Mouse (Mus musculus): ENCODE measurements around the gene Crhr2.

Crhr2 gene

DNA sequence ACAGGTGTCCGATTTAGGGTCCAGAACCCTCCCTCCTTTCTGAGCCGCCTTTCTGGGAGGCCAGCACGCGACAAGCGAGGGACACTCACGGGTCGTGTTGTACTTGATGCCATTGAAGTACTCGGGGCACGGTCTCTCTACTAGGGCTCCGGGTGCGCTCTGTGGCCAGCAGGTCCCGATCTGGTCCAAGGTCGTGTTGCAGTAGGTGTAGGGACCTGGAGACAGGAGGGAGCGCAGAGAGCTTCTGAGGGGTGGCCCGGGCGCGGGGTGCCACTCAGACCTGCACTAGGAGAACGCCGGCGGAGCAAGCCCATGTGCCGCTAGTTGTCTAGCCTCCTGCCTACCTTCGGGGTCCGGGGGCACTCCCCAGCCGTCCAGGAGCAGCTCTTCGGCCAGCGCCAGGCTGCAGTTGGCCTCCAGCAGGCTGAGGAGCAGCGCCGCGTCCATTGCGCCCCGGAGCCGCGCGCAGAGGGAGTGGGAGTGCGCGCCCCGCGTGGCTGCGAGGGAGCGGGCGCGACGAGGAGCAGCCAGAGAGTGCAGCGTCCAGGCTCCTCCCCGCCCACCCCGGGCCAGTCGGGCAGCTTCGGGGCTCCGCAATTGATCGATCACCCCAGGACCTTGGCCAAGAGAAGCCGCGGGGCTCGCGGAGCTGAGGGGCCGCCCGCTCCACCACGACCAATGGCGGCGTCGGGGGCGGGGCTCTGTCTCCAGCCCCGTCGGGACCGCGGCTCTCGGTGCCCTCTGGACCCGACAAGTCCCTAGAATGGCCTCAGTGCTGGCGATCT lies 15.3 kb downstream of the Crhr2 start:
- DNase-seq, result peak; percentile 64

DNA sequence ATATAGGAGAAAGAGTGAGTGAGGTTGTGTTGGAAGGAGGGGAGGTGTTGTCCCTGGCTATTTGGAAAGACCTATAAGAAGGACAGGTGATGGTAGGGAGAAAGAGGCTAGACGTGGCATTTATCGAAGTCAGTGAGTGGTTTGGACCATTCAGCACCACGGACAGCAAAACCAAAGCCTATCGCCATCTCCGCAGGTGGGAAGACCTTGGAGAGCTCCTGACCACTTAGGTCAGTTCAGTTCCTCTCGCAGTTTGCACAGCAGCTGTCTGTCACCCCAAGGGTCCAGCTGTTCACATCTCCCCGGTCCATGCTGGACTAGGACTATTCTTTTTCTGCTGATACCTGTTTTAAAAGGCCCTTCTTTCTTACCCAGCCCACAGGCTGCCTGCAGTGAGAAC lies 24.5 kb downstream of the Crhr2 start:
- peak; percentile 51 for DNase-seq

DNA sequence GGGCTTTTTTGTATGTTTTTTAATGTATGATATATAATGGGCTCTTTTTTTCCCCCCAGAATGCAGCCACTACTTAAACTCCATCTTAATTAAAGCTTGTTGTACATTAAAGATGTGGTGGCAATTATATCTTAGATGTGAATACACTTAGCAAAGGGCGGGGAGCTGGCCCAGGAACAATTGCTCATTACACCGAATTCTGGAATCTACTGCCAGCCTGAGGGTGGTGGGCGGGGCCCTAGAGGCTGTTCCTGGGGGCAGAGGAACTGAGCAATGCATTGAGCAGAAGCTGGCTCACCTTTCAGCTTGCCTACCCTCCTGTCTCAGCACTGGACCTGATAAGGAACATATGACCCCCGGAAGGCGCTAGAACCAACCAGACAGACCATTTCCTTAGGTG lies 34.2 kb downstream of the Crhr2 start:
- DNase-seq, result no peak

DNA sequence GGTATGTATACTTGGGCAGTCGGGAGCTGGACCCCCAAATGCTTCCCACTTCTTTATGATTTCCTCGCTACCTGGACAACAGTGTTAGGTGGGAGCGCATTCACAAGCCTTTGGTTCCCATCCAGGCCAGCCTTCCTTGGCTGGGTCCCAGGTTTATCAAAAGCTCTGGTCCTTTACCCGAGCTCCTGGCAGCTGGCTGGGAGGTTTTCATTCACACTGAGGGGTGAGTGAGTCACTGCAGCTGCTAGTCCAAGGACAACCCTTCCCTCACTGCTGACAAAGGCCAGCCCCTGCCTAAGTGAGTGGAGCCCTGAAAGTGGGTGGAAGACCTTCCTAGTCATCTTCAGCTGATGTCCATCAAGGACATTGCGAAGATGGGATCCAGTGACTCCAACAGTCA lies 34.8 kb downstream of the Crhr2 start:
- DNase-seq, result no peak

DNA sequence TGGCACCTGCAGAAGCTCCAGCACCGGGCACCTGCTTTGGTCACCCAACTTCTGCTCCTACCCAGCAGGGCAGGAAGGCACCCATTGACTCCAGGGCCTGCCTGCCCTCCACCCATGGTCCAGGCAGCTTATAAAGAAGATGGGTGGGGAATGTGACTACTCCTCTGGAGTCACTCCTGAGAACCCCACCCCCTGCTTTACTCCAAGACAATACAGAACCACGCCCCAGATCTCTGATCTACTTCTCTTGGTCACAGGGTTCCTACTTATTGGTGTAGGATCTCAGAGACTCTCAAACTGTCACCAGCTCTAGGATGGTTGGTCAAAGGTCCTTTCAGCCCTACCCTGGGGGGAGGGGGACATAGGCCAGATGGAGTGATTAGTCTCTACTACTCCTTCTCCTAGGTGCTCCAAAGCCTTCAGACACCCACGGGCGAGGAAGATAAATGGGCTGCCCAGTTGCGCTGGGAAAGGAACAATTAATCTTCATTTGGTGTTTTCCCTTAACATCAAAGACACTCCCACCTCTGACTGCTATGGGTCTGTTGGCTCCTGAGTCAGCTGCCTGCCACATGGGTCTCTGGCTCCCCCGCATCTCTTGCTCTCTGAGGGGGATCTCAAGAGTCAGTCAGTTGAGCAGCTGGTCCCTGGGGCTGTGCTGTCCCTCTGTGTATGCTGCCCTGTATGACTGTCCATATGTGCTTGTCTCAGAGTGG lies 39.2 kb downstream of the Crhr2 start:
- DNase-seq, result no peak

DNA sequence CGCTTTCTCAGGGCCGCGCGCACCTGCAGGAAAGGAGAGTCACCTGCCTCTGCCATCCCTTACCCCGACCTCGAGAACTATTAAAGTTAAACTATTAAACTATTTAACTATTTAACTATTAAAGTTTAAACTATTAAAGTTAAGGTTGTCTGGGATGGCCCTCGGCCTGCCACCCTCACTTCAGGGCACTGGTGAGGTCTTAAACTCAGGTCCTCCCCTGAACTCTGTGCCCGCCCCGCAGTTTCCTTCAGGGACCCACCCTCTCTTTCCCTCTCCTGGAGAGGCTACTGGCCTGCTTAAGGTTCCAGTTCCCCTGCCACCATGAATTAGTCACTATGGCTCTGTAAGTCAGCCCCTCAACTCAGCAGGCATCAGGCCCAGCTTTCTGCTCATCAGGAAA lies 41.4 kb downstream of the Crhr2 start:
- no peak for DNase-seq

DNA sequence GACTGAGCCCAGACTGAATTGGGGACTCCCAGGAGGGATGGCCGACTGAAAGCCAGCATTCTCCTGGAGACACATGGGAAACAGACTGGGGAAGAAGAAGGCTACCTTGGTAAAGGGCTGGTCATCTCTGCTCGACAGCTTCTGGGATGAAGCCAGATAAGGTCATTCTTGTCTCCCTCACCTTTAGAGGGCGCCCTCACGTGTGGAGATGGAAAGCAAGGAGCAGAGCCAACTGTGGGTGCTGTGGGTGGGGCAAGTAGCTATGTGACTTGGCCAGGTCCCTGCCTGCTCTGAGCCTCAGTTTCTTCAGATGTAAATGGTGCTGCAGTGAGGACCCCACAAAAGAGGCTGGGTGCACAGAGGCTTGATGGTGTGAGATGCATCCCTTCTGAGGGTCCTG lies 42.2 kb downstream of the Crhr2 start:
- peak; percentile 11 for DNase-seq

DNA sequence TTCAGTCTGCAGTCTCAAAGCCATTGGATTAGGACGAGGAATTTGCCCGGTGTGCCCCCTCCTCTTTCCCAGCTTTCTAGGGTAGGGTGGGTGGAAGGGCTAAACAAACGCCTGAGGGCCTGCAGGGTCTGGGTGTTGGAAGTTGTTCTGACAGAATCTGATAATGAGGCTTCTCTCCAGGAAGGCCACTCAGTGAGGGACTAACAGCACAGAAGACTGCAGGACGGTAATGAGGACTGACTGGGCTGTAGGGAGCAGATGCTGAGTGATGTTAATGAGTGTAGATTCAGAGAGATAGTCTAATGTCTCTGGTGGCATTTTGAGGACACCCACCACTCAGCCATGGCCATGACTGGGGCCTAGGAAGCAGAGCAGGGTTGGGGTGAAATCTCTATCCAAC lies 45.5 kb downstream of the Crhr2 start:
- DNase-seq, result no peak

DNA sequence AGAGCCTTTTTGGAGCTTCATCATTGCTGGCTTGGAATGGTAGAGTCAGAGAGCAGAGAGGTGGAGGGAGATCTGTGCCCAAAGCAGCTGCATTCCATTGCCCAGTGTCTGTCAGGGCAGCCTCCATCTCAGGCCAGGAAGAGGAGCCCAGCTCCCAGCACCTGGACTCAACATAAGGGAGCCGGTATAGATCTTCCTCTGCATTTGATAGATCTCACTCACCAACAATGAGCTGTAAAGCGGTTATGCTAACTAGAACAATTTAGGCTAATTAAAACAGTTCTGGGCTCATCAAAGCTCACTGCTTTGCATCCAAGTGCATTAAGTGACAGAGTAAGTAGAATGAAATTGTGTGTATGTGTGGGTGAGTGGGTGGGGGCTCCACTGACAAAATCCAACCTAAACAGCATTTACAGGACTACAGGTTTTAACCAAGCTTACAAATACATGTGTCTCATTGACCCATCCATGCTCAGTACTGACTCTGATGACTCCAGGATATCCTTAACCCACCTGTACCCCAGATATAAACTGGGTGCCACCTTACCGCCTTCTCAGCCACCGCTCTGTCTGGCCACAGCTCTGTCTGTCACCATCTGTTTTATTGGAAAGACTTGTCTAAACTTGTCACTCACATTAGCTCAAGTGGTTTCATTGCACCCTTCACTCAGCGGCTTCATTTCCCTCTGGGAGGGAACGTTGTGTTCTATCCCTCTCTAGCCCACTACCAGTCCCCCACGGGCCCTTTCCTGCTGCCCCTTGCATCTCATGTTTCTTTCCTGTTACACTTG lies 50.4 kb downstream of the Crhr2 start:
- no peak for DNase-seq

DNA sequence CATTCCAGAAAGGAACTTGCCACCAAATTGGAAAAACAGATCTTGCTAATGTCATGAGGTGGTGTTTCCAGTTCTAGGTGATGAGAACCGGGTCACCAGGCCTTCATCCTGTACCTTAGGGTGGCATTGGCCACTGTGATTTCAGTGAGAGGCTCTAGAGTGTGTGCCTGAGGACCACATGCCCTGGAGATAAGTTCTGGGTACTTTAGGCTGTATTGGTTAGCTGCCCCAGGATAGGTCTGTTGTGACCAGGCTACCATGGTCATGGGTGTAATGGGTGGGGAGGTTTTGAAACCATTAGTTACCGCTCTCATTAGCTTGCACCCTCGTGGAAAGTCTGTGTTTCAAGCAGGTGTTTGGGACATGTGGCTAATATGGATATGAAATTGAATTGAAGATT lies 51.4 kb downstream of the Crhr2 start:
- no peak for DNase-seq

DNA sequence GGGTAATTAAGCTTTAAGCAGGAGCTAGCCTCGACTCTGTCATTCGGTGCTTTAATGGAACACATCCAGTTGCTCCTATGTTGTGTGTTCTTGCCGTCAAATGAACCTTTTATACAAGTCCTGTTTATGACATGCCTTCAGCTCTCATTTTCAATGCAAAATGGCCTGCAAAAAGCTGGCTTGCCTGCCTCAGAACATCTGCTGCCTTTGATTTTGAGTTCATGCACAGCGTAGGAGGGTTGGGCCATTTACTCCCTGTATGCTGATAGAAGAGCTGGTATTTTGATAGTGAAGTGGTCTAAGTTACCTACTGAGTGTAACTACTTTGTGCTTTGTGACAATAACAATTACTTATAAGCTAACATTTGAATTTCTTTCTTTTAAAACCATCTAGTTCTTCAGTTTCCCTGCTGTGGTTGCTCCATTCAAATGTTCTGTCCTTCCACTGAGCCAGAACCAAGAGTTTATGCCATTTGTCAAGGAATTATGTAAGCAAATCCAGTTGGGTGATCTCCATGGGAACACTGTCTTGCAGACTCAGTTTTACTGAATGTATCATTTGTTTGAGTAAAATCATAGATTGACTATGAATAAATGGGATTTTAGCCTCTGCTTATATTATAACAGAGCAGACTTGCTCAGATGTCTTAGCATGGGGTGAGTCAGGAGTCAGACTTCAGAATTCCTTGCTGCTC lies 56.1 kb downstream of the Crhr2 start:
- DNase-seq, result no peak

DNA sequence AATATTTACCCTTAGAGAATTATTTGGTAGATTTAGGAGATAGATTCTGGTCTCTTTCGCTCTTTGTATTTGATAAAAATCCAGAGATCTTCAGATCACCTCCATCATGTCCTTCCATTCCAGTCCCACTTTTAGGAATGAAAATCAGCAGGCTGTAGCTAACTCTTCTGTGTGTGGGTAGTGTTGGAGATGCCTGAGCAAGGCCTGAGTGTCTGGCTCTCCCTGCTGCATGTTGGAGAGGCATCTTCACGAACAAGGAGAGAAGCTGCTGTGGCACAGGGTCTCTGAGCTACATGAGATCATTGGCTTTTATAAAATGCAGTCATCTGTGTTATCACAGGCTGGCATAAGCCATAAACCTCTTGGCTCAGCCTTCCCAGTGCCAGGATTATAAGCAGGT lies 66.9 kb downstream of the Crhr2 start:
- no peak for DNase-seq

DNA sequence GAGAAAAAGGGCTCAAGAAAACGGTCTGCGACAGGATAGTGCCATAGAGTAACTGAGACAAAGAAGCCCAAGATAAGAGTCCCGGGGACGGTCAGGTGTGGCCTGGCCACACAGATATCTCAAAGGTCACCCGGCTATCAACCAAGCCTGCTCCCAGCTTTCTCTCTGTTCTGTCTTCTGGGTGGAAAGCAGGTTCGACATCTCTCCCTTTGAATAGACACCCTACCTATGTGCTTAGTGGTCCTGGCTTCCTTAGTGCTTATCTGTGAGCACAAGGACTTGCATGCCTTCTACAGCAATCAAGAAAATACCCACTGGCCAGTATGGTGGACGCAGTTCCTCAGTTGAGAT lies 68.4 kb downstream of the Crhr2 start:
- DNase-seq, result no peak

DNA sequence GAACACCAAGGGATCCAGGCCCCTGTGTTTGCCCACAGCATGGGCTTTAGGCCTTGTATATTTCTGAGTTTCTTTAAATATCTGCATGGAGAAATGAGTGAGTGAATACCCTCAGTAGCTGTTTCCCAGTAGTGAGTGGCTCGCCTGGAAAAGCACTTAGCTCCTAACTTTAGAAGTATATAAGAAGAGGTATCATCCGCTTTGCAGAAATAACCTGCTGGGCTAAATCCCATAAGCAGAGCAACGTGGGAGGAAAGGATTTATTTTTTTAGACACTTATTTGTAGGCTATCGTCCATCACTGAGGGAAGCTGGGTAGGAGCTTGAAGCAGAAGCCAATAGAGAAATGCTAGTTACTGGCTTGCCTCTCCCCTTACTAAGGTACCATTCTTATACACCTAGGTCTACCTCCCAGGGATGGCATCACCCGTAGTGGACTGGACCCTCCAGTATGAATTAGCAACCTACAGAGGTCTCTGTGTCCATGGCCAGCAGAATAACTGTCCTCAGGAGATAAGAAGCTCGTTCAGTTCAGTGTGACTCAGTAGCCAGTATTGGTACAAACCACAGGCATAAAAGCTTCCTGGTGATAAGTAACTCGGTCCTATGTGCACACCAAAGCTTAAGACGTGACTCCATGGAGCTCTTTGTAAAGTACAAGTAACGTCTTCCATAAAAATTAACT lies 68.9 kb downstream of the Crhr2 start:
- DNase-seq, result no peak

DNA sequence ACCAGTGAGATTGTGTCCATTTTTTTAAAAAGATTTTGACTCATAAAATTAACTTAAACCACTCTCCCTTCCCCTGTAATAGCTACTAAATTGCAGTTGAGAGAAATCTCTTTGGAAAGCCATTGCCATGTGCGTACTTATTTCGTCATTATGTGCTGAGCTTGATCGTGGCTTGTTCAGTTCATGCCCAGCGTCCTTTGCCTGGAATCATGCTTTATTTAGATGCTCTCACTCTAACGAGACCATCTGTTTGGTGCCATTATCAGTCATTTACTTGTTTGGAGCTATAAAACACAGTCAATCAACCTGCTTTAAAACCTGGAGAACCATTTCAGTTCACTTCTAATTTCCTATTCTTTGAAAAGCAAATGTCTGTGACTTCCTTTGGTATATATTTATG lies 70.6 kb downstream of the Crhr2 start:
- no peak for DNase-seq

DNA sequence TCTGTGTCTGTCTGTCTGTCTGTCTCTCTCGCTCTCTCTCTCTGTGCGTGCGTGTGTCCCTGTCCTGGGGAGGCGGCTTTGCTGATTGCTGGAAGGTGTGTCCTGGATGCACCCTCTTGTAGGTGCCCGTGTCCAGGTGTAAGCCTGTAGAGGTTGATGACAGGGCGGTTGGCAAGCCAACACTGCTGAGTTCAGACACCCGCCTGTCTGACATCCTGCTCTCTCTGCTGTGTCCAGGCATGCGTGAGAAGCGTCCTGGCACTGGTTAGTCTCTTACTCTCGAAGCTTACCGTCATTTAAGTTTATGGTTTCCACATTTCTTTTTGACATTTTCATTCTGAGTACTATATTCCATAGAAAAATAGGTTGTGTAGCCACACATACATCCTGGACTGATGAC lies 71.5 kb downstream of the Crhr2 start:
- no peak for DNase-seq

DNA sequence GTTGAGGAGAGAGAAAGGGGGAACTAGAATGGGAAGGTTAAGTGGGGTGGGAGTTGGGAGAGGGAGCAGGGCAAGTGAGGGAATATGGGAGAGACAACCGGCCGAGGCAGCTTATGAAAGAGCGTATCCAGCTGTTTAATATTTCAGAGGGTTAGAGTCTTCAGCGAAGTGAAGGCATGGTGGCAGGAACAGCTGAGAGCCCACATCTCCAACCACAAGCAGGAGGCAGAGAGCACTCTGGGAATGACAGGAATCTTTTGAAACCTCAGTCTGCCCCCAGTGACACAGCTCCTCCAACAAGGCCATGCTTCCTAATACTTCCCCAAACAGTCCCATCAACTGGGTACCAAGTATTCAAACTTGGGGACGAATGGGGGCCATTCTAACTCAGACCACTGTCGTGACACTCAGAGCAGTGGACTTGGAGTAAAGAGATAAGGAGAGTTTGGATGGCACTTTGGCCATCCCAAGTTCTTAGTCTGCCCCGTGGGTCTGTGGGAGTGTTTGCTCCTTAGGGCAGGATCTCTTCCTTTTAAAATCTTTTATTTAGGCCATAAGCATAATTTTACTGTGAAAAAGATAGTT lies 72.5 kb downstream of the Crhr2 start:
- no peak for DNase-seq

DNA sequence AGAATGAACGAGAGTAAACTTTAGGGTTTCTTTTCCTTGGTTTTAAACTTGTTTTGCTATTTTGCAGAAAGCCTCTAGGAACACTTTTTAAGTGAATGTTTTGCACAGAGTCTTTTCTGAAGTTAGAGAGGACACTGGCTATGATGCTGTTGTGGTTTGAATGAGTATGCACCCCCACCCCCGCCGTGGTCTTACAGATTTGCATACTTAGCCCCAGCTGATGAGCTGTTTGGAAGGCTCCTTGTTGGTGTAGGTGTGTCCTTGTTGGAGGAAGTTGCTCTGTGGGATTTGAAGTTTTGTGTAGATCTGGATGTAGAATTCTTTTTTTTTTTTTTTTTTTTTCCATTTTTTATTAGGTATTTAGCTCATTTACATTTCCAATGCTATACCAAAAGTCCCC lies 75.4 kb downstream of the Crhr2 start:
- no peak for DNase-seq

DNA sequence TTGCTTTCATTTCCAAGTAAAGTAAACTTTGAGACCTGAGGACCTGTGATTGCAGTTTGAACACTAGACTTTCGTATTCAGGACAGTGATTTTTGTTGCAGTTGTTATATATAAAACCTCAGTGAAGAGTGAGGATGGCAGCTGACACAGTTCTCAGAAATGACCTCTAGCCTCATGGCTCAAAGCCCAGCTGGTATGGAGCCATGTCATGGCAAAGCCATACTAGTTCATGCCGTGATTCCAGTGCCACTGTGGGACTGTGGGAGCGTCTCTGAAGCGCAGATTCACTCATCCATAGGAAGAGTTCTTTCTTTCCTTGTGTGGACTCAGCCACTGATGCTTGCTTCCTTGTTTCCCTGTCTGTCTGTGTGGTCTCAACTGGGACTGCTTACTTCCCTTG lies 78.3 kb downstream of the Crhr2 start:
- no peak for DNase-seq

DNA sequence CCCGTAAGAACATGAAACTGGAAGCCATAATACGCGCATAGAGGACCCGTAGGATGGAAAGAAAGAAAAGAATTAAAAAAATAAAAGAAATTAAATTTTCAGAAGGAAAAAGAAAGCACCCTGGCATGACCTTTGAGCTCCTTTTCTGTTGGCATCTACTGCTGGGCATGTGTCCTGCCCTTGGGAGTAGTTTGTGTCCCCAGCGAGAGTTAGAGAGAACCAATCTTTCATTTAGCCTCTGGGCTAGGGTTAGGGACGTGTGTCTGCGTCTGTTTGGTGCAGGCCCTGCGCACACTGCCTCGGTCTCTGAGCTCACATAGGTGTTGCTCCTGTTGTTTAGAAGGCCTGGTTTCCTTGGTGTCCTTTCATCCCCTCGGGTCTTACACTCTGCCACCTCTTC lies 83.6 kb downstream of the Crhr2 start:
- no peak for DNase-seq

DNA sequence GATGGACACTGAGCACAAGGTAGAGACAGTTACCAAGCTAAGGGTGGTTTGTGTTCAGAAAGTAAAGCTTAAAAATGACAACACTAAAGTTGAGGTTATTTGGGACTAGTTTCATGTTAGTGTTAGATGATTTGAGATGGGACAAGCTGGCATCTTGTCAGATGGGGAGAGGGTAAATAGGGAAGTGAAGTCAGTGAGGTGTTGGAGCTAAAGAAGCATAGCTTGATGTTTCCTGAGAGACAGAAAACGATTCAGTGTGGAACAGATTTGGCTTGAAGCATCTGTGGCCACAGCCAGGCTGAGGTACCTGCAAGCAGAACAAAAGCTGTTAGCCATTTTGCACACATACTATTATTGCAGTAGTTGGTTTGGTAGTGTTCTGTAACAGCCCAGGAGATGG lies 87.5 kb downstream of the Crhr2 start:
- DNase-seq, result no peak

DNA sequence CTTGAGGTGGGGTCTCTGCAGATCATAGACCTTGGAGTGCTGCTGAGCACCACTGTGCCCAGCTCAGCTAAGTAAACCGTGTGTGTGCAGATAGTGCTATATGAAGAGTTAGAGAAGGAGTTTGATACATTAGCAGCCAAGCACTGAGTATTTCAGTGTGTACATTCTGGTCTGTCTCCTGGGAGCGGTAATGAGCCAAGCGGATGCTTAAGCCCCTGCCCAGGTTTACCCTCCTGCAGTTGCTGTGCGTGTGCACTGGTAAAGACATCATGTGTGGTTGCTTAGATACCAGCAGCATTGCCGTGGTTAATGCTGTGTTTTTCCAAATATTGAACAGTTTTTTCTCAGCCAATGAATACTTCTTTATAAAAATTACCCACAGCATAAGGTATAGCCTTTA lies 88.3 kb downstream of the Crhr2 start:
- no peak for DNase-seq
